Mouse (Mus musculus): ENCODE results near the gene H2al1i.

DNA sequence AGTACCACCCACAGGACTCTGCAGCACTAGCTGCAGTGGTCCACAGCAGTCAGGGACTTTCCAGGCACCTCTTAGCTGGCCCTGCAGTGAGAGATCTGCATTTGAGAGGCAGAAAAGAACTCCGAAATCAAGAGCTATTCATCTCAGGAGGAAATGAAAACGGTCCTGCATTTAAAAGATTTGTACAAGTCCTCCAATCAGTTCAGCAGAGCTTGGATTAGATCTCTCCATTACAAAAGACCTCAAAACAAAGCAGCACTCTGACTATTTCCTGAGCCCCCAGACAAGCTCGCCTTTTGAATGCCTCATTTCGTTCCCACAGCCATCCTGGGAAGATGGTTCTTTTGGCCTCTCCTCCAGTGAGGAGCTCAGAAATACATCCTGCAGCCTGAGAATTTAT lies 35.2 kb upstream of the H2al1i start:
- TF ChIP-seq CTCF (IDR thresholded peaks at IDR 0.05; ENCODE audit: borderline replicate concordance, control insufficient read depth, extremely low read depth, insufficient read depth, low read length, poor library complexity): no peak
- no peak for TF ChIP-seq POLR2A (IDR thresholded peaks at IDR 0.05; ENCODE audit: control insufficient read depth, extremely low read depth, insufficient read depth, low read length, poor library complexity)
